Mouse (Mus musculus) E14TG2a.4 (cell line): ENCODE measurements around the gene Mrps36.

Experiments
- CTCF ChIP-seq: conservative IDR thresholded peaks from 2 replicates; pipeline ENCODE4 v1.5.1; 2014; ENCODE audit warnings: low read length
- NANOG ChIP-seq: IDR thresholded peaks from 2 replicates; pipeline ENCODE4 v1.6.1; 2014; ENCODE audit warnings: borderline replicate concordance, low read length, mixed read lengths

GRCm38 (mm10) chr13:100725194-100725593 lies 19.3 kb downstream of the Mrps36 start:
- no peak for TF ChIP-seq CTCF
- no peak for TF ChIP-seq NANOG
